In genomic region chr19:53852699-53853451, GRCm38 (mm10) we compare ENCODE assay signal across 8 mouse cellular contexts. TPM values are rescaled to one million over a fixed set of nuclear protein-coding genes. Genes with fewer than 3 reads are reported as not detected.
DNase-seq lines count a peak whose midpoint lies in the region; ATAC-seq and TF ChIP-seq lines count a peak whose summit lies in the region.

No protein-coding gene starts in this region.

- no peaks in the 10 kb centered on the region for H3K36me3 ChIP-seq in forebrain, embryonic 16.5 days (ENCODE audit: control insufficient read depth, insufficient read depth)
- H3K36me3 ChIP-seq in kidney, postnatal 0 days (ENCODE audit: insufficient read depth, low read length) = no peaks in the 10 kb centered on the region
- H3K36me3 ChIP-seq in limb, embryonic 13.5 days = no peaks in the 10 kb centered on the region
- H3K36me3 ChIP-seq in thymus, adult 2 months (ENCODE audit: control insufficient read depth, insufficient read depth, low read length) = no peaks in the 10 kb centered on the region

- DNase-seq in ZHBTc4 (ENCODE audit: low read depth, low spot score) = peak; percentile 49
- DNase-seq in cerebellum, adult 2 months = peak; percentile 74 to 87
- peak; percentile 89 for DNase-seq in kidney, postnatal 0 days (ENCODE audit: low spot score)
- DNase-seq in ovary, postnatal 36 days (ENCODE audit: low spot score) = peak; percentile 85
- no peak for DNase-seq in spleen, postnatal 10 days (ENCODE audit: low spot score in 2 of 2)
- no peak for DNase-seq in thymus, adult 2 months

- peak overlapping the region; percentile 24 for H3K4me3 ChIP-seq in cerebellum, adult 2 months (replicated peaks; ENCODE audit: insufficient read depth, low read depth, low read length)
- H3K4me3 ChIP-seq in forebrain, embryonic 16.5 days (replicated peaks; ENCODE audit: low read length) = peak overlapping the region; percentile 29
- H3K4me3 ChIP-seq in kidney, postnatal 0 days (replicated peaks; ENCODE audit: low read depth, low read length) = no peak overlapping the region; the same call in 1 of the 2 replicates
- no peak overlapping the region for H3K4me3 ChIP-seq in limb, embryonic 13.5 days
- no peak overlapping the region for H3K4me3 ChIP-seq in thymus, adult 2 months (ENCODE audit: control insufficient read depth, insufficient read depth, low read length)

- peak overlapping the region; percentile 46 for H3K9ac ChIP-seq in forebrain, embryonic 16.5 days (replicated peaks; ENCODE audit: low read depth, low read length)
- no peak overlapping the region for H3K9ac ChIP-seq in kidney, postnatal 0 days (ENCODE audit: low read depth, low read length)
- no peak overlapping the region for H3K9ac ChIP-seq in limb, embryonic 13.5 days

- WGBS in cerebellum, adult 2 months = 1% methylated on average over 15 of the region's 15 CpGs
- 8% methylated on average over 15 of the region's 15 CpGs for WGBS in forebrain, embryonic 16.5 days
- 13% methylated on average over 15 of the region's 15 CpGs for WGBS in kidney, postnatal 0 days
- WGBS in limb, embryonic 13.5 days = 24% methylated on average over 15 of the region's 15 CpGs
- 92% methylated on average over 15 of the region's 15 CpGs for WGBS in thymus, adult 2 months

- peak; percentile 91 for ATAC-seq in forebrain, embryonic 16.5 days
- peak; percentile 90 for ATAC-seq in kidney, postnatal 0 days (replicated peaks; ENCODE audit: low FRiP score, low read depth)
- peak; percentile 85 for ATAC-seq in limb, embryonic 13.5 days (ENCODE audit: low FRiP score, low read depth)

- peak overlapping the region; percentile 93 for H3K27ac ChIP-seq in cerebellum, adult 2 months (ENCODE audit: insufficient read depth, low read length)
- peak overlapping the region; percentile 91 for H3K27ac ChIP-seq in forebrain, embryonic 16.5 days (ENCODE audit: low read length)
- peak overlapping the region; percentile 82 for H3K27ac ChIP-seq in kidney, postnatal 0 days
- peak overlapping the region; percentile 79 for H3K27ac ChIP-seq in limb, embryonic 13.5 days
- no peak overlapping the region for H3K27ac ChIP-seq in thymus, adult 2 months (ENCODE audit: control insufficient read depth, insufficient read depth, low read length)

- no peak for TF ChIP-seq CTCF in cerebellum, adult 2 months (IDR thresholded peaks at IDR 0.05; ENCODE audit: borderline replicate concordance, insufficient read depth, low read depth, low read length)
- no peak for TF ChIP-seq CTCF in kidney, postnatal 0 days (IDR thresholded peaks at IDR 0.05; ENCODE audit: low read depth)
- no peak for TF ChIP-seq CTCF in thymus, adult 2 months (IDR thresholded peaks at IDR 0.05; ENCODE audit: borderline replicate concordance, control insufficient read depth, extremely low read depth, insufficient read depth, low read length, poor library complexity)

- peaks cover 27% of the 10 kb centered on the region for H3K4me1 ChIP-seq in cerebellum, adult 2 months (ENCODE audit: control insufficient read depth, insufficient read depth, low read length)
- H3K4me1 ChIP-seq in forebrain, embryonic 16.5 days (replicated peaks; ENCODE audit: control insufficient read depth, insufficient read depth, low read length) = peaks cover 74% of the 10 kb centered on the region
- peaks cover 37% of the 10 kb centered on the region for H3K4me1 ChIP-seq in kidney, postnatal 0 days (replicated peaks; ENCODE audit: insufficient read depth, low read length)
- H3K4me1 ChIP-seq in limb, embryonic 13.5 days = peaks cover 56% of the 10 kb centered on the region
- H3K4me1 ChIP-seq in thymus, adult 2 months (replicated peaks; ENCODE audit: control insufficient read depth, insufficient read depth, low read length) = no peaks in the 10 kb centered on the region

- H3K4me2 ChIP-seq in forebrain, embryonic 16.5 days (ENCODE audit: low read length) = peak overlapping the region; percentile 50
- peak overlapping the region; percentile 37 for H3K4me2 ChIP-seq in kidney, postnatal 0 days (ENCODE audit: low read length)
- peak overlapping the region; percentile 49 for H3K4me2 ChIP-seq in limb, embryonic 13.5 days (replicated peaks)

- TF ChIP-seq POLR2A in cerebellum, adult 2 months (IDR thresholded peaks at IDR 0.05; ENCODE audit: borderline replicate concordance, insufficient read depth, low read length) = no peak
- no peak for TF ChIP-seq POLR2A in thymus, adult 2 months (IDR thresholded peaks at IDR 0.05; ENCODE audit: control insufficient read depth, extremely low read depth, insufficient read depth, low read length, poor library complexity)

- no peaks in the 10 kb centered on the region for H3K27me3 ChIP-seq in cerebellum, adult 2 months (ENCODE audit: control insufficient read depth, insufficient read depth, low read length)
- H3K27me3 ChIP-seq in forebrain, embryonic 16.5 days (replicated peaks; ENCODE audit: control insufficient read depth, insufficient read depth, low read length) = no peaks in the 10 kb centered on the region
- no peaks in the 10 kb centered on the region for H3K27me3 ChIP-seq in kidney, postnatal 0 days (ENCODE audit: insufficient read depth, low read length)
- no peaks in the 10 kb centered on the region for H3K27me3 ChIP-seq in limb, embryonic 13.5 days
- H3K27me3 ChIP-seq in thymus, adult 2 months (ENCODE audit: control insufficient read depth, insufficient read depth, low read length) = no peaks in the 10 kb centered on the region

- H3K9me3 ChIP-seq in forebrain, embryonic 16.5 days (ENCODE audit: control insufficient read depth, low read length) = no peaks in the 10 kb centered on the region
- no peaks in the 10 kb centered on the region for H3K9me3 ChIP-seq in kidney, postnatal 0 days (replicated peaks; ENCODE audit: low read length)
- H3K9me3 ChIP-seq in limb, embryonic 13.5 days = no peaks in the 10 kb centered on the region

RNA-seq across cellular contexts. Expression of gene Pdcd4, which starts 39.2 kb away (rescaled TPM):
- 40.0 and 42.3 TPM in 2 replicates for polyA plus RNA-seq in cerebellum, adult 2 months (2012; rRNA removed)
- 76.7 and 90.8 TPM in 2 replicates for polyA plus RNA-seq in forebrain, embryonic 16.5 days (2015; fragmentation: Nextera tagmentation; extraction: Ambion mirVana)
- polyA plus RNA-seq in kidney, postnatal 0 days (2015; fragmentation: Nextera tagmentation; extraction: Ambion mirVana) = 119 and 121 TPM in 2 replicates
- polyA plus RNA-seq in limb, embryonic 13.5 days (2015; fragmentation: Nextera tagmentation; extraction: Ambion mirVana) = 119 and 120 TPM in 2 replicates
- 18.2 and 19.6 TPM in 2 replicates for polyA plus RNA-seq in thymus, adult 2 months (2012; rRNA removed)

Comparison
In these comparisons a context has a peak if more than half of its experiments do, and no peak if none do; other contexts are left out.
1. DNase-seq: peak in ZHBTc4 (single experiment), cerebellum, adult 2 months (2 of 2), kidney, postnatal 0 days (single experiment) and ovary, postnatal 36 days (single experiment); none in spleen, postnatal 10 days (0 of 2) and thymus, adult 2 months (single experiment).
2. H3K4me3 ChIP-seq: peak in cerebellum, adult 2 months (single experiment) and forebrain, embryonic 16.5 days (single experiment); none in kidney, postnatal 0 days (single experiment), limb, embryonic 13.5 days (single experiment) and thymus, adult 2 months (single experiment).
3. Peak in every context shown above with its lines, with median percentiles within 50 percentile points of each other: ATAC-seq and H3K4me2 ChIP-seq.